Mouse (Mus musculus) small intestine, adult 2 months (tissue): ENCODE measurements around the gene Adipor2.

Experiments
- CTCF ChIP-seq: fragments of 200-500 bp; IDR thresholded peaks from 2 replicates; pipeline ENCODE4 v1.5.1; 2012; ENCODE audit warnings: low read depth, mild to moderate bottlenecking, control low read depth, inconsistent platforms, low read length, moderate library complexity, mixed read lengths; ENCODE audit not compliant: insufficient replicate concordance, insufficient read length; ENCODE audit errors: extremely low read depth
- POLR2A ChIP-seq: fragments of 200-500 bp; IDR thresholded peaks from 2 replicates; pipeline ENCODE4 v1.6.1; 2012; ENCODE audit warnings: low read depth, mild to moderate bottlenecking, control low read depth, inconsistent platforms, low read length, moderate library complexity

DNA sequence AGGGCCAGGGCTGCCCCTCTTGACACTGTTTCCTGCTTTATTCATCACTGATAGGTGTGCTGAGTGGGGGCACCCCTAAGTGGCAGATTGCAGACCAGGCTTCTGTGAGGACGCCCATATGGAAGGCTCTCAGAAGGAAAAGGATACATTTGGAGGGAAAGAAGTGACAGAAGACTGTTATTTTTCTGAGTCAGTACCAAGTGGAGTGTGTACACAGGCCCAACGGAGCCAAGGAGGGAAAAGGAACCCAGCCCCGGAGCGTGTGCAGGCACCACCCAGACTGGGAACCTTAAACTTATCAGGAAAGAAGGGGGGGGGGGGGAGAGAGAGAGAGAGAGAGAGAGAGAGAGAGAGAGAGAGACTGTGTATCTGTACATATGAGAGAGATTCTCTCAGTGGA lies 4.9 kb downstream of the Adipor2 start:
- TF ChIP-seq POLR2A: no peak
- TF ChIP-seq CTCF: no peak
